Mouse (Mus musculus): ENCODE results near the gene Siah2.
A peak's percentile ranks its signal among the peaks of the same experiment; 100 is the strongest.

DNA sequence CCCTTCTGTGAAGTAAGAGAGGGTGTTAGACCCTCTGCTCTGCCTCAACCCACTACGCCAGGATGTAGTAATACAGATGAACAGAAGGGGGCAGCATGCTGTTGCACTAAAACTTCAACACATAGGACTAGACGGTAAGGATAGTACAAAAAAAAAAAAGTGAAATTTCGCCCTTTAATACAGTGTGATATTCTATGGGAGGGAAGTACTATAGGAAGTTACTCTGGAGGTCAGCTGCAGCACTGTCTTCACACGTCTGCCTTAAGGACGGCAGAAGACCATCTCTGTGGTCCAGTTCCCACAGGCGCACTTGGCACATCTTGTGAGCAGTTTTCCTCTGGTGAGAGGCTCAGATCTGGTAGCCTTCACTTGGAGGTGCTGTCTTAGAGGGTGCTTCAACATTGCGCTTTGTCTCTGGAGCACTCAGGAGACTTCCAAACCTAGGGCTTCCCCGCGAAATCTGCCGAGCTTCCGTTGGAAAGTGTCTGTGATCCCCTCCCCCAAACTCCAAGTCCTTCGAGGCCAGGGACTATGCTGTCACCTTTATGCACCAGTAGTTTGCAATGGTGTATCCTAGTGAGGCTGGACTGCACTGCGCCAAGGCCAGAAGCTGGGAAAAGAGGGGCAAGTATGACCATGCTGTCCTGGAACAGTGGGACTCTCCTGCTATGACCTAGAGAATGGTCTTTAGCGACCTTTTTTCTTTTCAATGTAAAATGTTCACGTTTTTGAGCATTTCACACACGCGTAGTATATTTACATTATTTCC is 36.7 kb downstream of the Siah2 start:
- TF ChIP-seq CTCF (IDR thresholded peaks at IDR 0.05; ENCODE audit: extremely low read depth, insufficient read length, insufficient replicate concordance, low read depth, low read length) = peak; percentile 12; the same call in 1 of the 2 replicates
- no peak for TF ChIP-seq POLR2A (IDR thresholded peaks at IDR 0.05; ENCODE audit: low read depth, low read length)

All from small intestine, adult 2 months (tissue).